Mouse (Mus musculus) heart, postnatal 14 days (tissue): ENCODE results near the gene Abca13. TPM values are rescaled to one million over a fixed set of nuclear protein-coding genes. Genes with fewer than 3 reads are reported as not detected.
"Not testable (repeated sequence)": the region's sequence is repeated elsewhere in the genome, so short reads cannot be mapped to it uniquely, and the experiment has no call there.

Experiments used
- DNase-seq, 2 experiments: peaks; one replicate each; pipeline ENCODE4 v3.0.0; 2021 to 2022
- intact Hi-C: fragments of 180-260 bp; cut with DNase I; formaldehyde crosslinking; loops from one replicate; pipeline ENCODE4 v1.15.1; 2025
- long read RNA-seq, 2 experiments: library from polyadenylated mRNA; stranded (forward); transcript quantifications; one replicate each; pipeline ENCODE4 v2.0.0; 2021
- total RNA-seq, 2 experiments: library from RNA; stranded (reverse); gene quantifications; 2 replicates each; pipeline ENCODE4 v1.2.3; 2021

The Abca13 gene
- total RNA-seq, result under 1 TPM in 1 of 2 experiments, not detected in 1; 0.02 TPM
- long read RNA-seq, experiment 1, result 0 reads
- long read RNA-seq, experiment 2, result 0 reads

DNA sequence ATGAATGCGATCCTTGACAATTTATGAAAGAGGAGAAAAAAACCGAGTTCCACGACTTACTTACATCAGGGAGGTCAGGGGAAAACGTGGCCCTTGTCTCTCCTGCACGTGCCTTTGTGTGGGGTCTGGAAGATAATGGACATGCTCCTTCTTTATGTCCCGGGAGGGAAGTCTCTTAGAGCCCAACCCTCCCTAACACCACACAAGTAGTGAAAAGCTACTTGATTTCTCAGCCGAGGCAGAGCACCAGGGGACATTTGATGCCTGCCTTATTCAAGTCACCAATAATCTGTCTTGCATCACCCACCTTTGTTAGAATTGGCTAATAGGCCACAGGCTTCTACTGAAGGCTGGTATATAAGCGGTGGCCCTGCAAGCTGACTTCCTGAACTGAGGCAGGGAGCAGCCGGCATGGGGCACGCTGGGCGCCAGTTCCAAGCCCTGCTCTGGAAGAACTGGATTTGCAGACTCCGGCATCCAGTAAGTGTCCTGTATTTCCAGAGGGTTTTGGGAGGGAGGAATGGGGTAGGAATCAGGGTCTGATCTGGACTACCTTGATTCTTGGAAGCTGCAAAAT lies at the start of gene Abca13:
TSS of gene Abca13 (plus strand) at position 388 of the 577 bp plus-strand sequence.
- no peak for DNase-seq
- intact Hi-C loops, result no loop called here

DNA sequence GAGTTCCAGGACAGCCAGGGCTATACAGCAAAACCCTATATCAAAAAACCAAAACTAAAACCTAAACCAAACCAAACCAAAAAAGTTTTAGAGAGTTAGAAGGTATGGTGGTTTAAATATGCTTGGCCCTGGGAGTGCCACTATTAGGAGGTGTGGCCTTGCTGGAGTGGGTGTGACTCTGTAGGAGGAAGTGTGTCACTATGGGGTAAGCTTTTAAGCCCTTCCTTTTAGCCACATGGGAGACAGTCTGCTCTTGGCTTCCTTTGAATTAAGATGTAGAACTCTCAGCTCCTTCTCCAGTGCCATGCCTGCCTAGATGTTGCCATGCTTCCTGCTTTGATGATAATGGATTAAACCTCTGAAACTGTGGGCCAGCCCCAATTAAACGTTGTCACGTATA lies 46.6 kb upstream of the Abca13 start:
- intact Hi-C loops, result no loop called here
- DNase-seq, result no peak

DNA sequence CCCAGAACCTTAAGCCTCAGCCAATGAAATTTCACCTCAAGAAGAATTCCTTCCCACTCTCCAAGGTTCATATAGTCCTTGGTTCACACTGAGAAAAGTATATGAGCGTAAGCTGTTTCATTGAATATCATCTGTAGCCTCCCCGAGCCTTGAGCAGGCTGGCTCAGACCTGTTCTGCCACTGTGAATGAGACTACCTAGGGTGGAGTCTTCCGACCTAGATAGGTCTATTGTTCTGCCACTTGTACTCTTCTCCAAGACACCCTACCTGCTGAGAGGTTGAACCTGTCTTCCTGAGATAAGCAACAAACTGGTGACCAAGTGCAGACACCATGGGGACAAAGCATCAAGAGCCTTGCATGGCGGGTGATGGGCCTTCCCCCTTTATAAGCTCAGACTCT lies 45.6 kb upstream of the Abca13 start:
- intact Hi-C loops, result no loop called here
- no peak for DNase-seq

DNA sequence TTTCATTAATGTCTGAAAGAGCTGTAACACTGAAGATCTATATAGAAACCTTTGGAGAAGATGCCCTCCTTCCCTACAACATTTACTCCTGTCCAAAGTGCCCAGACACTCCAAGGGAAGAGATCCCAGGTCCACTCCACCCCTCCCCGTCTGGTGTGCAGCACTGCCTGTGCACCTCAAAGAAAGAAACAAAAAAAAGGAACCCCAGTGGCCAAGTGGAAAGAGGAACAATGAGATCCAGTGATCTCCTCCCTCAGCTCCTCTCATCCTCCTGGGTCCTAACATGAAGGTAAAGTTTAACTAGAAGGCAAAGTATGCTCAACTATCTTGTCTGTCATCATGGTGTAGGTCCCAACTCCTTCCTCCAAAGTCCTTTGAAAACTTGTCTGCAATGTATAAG lies 45.1 kb upstream of the Abca13 start:
- intact Hi-C loops, result no loop called here
- DNase-seq, result no peak

DNA sequence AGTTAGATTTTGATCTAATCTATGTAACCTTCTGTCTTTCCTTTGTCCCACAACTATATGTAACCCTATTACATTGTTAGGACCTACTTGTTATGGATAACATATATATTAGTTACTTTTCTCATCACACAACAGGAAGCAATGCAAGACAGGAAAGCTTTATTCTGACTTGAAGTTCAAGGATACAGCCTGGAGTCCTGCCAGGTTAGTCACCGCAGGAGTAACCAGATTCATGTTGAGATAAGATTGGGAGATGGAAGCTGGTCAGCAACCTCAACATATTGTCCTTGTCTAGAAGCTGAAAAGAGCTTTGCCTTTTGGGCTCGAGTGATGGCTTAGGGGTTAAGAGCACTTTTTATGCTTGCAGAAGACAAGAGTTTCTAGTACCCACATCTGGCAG lies 43.5 kb upstream of the Abca13 start:
- intact Hi-C loops, result no loop called here
- DNase-seq, result no peak

DNA sequence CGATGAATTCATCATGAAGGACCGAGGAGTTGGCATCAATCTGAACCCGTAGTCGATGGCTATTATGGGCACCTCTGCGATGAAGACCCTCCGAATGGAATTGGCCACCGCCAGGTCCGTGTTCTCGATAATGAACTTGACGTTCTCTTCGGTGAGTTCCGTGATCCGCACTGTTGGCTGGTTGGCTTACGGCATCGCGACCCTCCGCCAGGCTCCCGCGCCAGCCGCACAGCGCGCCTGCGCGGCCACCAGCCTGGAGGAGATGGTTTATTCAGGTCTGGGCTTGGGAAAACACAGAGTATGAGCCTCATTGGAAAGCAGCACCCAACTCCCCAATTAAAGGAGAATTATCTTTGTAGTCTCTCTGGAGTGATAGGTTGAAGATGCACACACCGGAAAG lies 41.3 kb upstream of the Abca13 start:
- intact Hi-C loops, DNase-seq: not testable (repeated sequence)

DNA sequence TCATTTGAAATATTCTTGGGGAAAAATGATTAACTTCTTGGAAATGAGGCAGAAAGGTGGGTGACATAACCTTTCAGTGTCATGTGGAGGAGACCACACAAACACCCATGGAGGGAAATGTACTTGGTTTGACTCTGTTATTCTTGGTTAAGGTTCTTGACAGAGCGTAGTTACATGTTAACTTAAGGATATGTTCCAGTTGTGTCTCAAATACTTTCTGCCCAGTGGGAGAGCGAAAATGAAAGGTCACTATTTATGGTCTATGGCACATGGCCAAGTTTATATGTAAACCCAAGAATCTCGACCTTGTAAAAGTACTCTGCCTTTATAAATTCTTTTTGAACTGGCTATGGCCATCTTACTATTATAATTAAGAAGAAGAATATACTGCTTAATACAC lies 31.8 kb upstream of the Abca13 start:
- intact Hi-C loops, result no loop called here
- no peak for DNase-seq

DNA sequence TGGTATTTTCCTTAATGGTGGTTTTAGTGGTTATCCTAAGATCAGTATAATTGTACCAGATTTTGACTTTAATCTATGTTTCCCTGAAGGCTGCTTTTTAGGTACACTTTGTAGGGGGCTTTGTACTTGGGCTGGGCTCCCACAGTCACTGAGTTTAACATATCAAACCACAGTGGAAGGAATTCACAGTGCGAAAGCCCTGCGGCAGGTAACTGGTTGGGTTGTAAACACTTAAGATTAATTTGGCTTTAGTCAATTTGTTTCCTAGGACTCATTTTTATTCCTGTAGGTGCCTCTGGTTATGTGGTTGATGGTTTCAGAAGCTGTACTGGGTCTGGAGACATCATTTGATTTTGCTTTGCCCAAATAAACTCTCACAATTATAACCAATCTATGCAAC lies 24.4 kb upstream of the Abca13 start:
- no peak for DNase-seq
- intact Hi-C loops, result no loop called here

DNA sequence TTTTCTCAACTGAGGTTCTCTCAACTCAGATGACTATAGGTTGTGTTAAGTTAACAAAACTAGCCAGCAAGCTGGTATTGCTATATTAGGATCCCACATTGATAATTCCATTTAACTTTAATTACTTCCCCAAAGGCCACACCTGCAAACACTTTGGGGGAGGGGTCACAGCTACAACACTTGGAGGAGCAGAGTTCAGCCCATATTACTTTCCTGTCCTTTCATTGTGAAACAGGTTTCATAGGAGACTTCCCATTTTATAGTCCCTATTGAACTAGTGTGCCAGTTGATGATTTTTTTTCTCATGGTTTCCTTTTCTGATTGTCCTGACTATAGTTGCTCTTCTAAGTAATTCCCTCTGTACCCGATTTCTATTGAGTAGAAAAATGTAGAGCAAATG lies 10.3 kb upstream of the Abca13 start:
- no peak for DNase-seq
- intact Hi-C loops, result no loop called here

DNA sequence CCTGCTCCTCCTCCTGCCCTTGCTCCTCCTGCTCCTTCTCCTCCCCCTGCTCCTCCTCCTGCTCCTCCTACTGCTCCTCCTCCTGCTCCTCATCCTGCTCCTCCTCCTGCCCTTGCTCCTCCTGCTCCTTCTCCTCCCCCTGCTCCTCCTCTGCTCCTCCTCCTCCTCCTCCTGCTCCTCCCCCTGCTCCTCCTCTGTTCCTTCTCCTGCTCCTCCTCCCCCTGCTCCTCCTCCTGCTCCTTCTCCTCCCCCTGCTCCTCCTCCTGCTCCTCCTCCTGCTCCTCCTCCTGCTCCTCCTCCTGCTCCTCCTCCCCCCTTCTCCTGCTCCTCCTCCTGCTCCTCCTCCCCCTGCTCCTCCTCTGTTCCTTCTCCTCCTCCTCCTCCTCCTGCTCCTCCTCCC lies 2.3 kb upstream of the Abca13 start:
- not testable (repeated sequence) for DNase-seq

DNA sequence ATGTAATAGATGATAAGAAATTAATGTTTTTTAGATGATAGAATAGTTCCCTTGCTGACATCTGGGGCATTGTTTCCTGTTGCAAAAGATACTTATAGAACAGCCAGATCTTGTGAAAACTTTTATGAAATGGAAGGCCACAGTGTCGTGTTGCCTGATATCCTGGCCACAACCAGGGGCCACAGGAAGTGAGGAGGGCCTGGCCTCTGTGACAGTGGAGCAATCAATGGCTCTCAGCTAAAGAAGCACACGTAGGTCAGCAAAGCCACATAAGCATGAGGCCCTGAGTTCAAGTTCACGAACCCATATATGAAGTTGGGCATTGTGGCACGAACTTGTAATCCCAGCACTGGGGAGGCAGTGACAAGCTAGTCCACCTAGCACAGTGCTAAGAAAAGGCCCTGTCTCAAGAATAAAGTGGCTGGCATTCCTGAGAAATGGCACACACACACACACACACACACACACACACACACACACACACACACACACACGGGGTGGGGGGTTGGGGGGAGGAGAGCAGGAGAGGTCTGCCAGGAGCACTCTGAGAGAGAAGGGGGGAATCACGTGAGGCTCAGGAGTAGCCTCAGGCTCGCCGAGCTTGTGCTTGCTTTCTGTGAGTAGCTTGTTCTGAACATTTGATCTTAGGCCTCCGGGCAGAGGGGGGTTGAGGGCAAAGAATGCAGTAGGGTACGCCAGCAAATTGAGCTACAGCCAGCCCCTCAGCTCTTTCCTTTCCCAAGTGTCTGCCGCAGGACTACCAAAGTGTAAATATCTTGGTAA lies 779 bp upstream of the Abca13 start:
- intact Hi-C loops, result no loop called here
- no peak for DNase-seq

More for the DNA sequence above, 2.3 kb upstream of the Abca13 start:
- intact Hi-C loops, result not testable (repeated sequence)

DNA sequence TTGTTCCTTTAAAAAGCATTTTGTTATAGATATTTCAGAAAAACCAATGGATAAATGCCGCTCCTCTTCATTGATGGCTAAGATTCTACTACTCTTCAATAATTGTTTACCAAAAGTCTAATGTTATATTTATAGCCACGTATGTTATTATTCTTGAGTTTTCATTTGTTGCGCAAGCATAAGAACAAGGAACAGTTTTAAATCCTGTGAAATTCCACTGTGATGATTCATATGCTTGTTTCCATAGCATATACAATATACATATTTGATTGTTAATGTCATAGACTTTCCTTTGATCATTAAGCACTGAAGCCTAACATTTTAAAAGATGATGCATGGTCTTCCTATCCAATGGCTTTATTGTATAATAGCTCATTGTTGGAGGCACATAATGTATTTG lies 3.1 kb downstream of the Abca13 start:
- intact Hi-C loops, result no loop called here
- DNase-seq, result no peak

DNA sequence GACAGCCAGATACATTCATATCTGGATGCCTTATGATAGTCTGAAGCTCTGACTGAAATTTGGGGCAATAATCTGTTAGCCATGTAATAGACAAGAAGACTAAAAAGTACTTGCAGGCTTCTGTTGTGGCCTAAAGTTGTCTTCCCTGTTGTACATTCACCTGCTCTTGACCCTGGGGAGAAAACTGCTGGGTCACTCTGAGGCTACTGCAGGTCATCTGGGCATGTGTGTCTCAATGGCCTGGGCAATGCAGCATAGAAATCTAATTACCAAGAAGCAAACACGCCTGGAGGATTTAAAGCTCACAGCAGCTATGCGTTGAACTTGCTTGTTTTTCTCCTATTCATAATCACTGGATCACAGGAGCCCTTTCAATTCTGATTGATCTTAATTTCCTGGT lies 8.1 kb downstream of the Abca13 start:
- intact Hi-C loops, result no loop called here

DNA sequence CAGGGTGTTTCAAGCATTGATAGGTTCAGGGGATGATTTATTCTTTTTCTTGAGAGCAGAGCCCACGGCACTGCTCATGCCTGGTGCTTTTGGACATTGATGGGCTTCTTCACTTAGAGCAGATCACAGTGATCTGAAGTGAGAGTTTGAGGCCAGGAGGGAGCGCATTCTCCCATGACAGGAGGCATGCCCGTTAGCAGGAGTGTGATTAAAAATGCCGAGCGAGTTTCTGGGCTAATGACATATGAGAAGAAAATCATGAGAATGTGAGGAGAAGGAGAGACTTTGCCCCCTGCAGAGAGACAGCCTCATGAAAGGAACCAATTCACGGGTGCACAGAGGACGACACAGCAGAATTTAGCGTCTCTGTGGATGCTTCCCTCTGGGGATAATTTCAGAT lies 19.0 kb downstream of the Abca13 start:
- DNase-seq, result no peak
- intact Hi-C loops, result no loop called here

More for the DNA sequence above, 8.1 kb downstream of the Abca13 start:
- DNase-seq, result no peak

DNA sequence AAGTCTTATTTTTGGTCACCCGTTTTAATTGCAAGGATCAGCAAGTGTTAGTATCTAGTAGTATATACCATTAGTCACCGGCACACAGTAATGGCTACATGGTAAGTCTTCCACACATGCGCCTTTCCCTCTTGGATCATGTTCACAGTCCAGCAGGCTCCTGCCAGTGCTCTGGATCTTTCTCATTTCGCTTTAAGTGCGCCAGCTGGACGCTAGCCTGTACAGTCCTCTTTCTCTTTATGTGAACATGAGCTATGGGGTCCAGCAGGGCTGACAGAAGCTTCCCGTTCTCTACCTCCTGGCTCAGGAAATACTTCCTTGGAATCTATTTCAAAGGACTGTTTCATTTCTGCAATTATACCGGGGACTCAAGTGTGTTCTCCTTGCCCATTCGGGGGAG lies 21.8 kb downstream of the Abca13 start:
- DNase-seq, result no peak
- intact Hi-C loops, result no loop called here

DNA sequence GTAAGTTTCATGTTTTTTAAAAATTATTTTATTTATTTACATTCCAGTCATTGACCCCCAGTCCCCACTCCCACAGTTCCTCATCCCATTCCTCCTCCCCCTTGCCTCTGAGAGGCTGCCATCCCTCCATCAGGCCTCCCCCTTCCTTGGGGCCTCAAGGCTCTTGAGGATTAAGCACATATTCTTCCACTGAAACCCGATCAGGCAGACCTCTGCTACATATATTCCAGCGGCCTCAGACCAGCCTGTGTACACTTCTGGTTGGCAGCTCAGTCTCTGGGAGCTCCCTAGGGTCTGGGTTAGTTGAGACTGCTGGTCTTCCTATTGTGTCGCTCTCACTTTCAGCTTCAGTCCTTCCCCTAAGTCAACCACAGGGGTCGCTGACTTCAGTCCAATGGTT lies 24.5 kb downstream of the Abca13 start:
- no peak for DNase-seq
- intact Hi-C loops, result no loop called here

DNA sequence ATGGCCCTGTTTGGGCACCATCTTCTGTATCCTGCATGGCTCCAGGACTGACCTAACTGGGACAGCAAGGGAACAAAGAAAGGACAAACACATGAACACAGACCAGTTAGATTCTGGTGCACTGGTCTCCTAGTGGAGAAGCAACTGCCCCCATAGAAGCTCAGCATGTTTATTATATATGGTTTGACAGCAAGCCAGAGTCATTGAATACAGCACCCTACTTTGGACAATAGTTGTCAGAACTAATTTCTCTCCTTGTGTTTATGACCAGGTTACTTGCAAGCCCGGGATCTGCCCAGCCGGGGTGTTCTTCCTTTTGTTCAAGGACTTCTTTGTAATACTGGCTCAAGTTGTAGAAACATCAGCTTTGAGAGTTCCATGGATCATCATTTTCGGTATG lies 28.8 kb downstream of the Abca13 start:
- DNase-seq, result no peak
- intact Hi-C loops, result no loop called here

DNA sequence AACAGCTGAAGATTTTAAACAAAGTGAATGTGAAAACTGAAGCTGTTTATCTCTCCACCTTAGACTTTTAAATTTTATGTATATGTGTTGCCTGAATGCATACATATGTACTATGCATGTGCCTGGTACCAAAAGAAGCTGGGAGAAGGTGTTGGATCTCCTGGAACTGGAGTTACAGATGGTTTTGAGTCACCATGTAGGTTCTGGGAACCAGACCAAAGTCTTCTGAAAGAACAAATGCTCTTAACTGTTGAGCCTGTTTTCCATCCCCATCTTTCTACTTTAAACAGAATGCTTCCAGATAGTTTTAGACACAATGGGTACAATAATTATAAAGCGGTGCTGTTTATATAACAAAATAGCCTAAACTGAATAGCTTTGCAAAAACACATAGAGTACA lies 29.9 kb downstream of the Abca13 start:
- intact Hi-C loops, result no loop called here
- DNase-seq, result no peak

DNA sequence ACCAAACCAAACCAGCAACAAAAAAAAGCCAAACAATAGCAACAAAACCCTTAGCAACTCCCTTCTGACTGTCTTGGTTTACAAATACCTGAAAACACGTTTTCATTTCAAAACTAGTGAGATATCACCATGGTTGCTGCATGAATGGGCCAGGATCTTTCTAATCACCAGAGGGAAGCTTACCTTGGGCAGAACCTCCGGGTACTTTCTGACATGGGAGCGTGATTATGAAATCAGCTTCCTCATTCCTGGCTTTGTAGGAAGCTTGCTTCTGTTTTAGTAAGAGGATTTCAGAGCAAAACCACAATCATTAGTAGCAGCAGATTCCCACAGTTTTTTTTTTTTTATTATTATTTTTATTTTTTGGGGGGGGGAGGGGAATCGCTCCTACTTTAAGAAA lies 34.7 kb downstream of the Abca13 start:
- no peak for DNase-seq
- intact Hi-C loops, result no loop called here

DNA sequence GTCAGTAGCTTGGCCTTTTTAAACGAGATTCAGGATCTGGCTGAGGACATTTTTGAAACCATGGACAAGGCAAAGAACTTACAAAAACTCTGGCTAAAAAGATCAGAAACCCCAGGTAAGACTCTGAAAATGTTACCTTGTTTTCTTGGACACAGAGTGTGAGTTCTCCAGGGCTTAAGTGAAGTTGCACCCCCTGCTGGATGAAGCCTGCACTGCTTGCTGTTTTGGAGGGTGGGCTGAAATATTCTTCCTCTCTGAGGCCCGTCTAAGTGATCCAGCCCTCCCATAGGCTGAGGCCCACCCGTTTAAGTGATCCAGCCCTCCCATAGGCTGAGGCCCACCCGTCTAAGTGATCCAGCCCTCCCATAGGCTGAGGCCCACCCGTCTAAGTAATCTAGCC lies 57.9 kb downstream of the Abca13 start:
- intact Hi-C loops, DNase-seq: not testable (repeated sequence)

DNA sequence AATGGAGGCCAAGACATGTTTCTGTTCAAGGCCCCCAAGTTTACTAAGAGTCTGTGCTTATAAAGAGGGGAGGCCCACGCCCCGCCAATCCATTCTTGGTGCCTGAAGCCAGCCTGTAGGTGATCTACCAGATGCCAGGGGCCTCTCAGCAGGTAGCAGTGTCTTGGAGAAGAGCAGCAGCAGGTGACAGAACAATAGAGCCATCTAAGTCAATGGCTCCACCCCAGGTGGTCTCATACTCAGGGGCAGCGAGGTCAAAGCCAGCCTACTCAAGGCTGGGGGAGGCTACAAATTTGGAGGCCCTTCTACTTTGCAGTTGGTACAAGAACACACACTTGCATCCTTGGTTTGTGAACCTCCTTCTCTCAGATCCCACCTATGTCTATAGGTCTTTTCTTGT lies 71.3 kb downstream of the Abca13 start:
- intact Hi-C loops, DNase-seq: not testable (repeated sequence)

DNA sequence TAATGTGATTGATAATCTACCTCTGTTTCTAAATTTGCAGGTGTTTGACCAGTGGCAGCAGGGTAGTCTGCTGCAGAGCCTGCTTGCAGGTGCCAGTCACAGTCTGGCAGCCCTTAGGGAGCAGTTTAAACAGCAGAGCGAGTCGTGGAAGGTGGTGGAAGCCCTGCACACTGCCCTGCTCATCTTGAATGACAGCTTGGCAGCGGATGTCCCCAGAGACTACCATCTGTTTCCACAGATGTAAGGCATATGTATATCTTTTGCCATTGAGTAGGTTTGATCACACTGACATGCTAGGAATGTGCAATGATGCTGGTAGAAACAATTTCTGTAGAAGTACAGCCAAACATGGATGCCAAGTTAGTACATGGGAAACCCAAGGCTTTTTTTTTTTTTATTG lies 77.3 kb downstream of the Abca13 start:
- DNase-seq, result no peak
- intact Hi-C loops, result no loop called here
